ENCODE assay signal across 8 mouse cellular contexts in the genomic region with DNA sequence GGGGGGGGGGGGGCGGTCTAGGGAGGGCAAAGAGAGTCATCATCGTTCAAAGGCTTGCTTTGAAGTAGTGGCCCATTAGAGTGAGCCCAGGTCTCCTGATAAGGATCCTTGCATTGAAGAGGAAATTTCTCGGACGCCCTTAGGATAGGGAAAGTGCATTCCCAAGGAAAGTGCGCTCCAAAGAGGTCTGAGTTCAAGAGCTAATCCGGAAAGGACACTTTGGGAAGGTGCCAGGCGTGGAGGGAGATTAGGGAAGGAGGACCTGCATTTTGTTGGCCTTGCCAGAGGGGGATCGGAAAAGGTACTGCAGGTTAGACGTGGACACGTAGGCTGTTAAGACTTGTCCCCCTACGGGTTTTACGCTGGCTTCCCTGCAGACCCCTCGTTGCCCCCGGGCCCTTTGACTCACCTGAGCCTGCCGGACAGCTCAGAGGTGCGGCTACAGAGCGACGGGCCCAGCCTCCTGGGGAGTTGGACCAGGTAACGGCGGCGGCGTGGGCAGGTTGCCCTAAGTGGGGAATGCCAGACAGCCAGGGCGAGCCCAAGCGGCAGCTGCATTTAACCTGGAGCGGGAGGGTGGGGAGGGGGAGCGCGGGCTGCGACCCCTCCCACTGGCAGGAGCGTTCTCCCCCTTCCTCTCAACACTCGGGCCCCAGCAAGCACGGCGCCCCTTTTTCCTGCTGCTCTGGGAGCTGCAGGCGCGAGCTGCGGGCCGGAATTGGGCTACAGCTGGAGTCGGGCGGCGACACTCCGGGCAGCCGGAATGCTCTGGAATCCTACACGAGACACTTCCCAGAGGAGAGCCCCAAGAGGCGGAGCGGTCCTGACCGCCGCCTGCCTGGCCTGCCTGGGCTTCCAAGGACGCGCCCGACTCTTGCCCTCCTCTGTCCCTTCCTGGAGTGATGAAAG. TPM values are rescaled to one million over a fixed set of nuclear protein-coding genes. Genes with fewer than 3 reads are reported as not detected.
DNase-seq lines count a peak whose midpoint lies in the region; ATAC-seq and TF ChIP-seq lines count a peak whose summit lies in the region.

No protein-coding gene starts in this region.

- intact Hi-C loops in gastrocnemius, adult 2 months (cut with DNase I): loop anchor here (5.0 kb wide), 1 partner anchor 118 kb away; no protein-coding TSS in a partner anchor

- TF ChIP-seq CTCF in gastrocnemius, adult 2 months (IDR thresholded peaks at IDR 0.05): no peak

- peak overlapping the region; percentile 64 for H3K4me2 ChIP-seq in hindbrain, embryonic 13.5 days
- H3K4me2 ChIP-seq in limb, embryonic 15.5 days: peak overlapping the region; percentile 77
- H3K4me2 ChIP-seq in midbrain, embryonic 16.5 days (ENCODE audit: low read length): peak overlapping the region; percentile 58

- DNase-seq in embryo, embryonic 10 days (ENCODE audit: low spot score): peak; percentile 62
- peak; percentile 74 for DNase-seq in gastrocnemius, adult 2 months
- DNase-seq in adipocyte (ENCODE audit: low spot score): no peak

- peak overlapping the region; percentile 62 for H3K27ac ChIP-seq in gastrocnemius, adult 2 months
- H3K27ac ChIP-seq in hindbrain, embryonic 13.5 days: no peak overlapping the region
- peak overlapping the region; percentile 87 for H3K27ac ChIP-seq in limb, embryonic 15.5 days
- H3K27ac ChIP-seq in midbrain, embryonic 16.5 days (ENCODE audit: low read length): no peak overlapping the region

- H3K27me3 ChIP-seq in hindbrain, embryonic 13.5 days: peaks cover 100% of the 10 kb centered on the region
- H3K27me3 ChIP-seq in limb, embryonic 15.5 days: peaks cover 96% of the 10 kb centered on the region
- H3K27me3 ChIP-seq in midbrain, embryonic 16.5 days (ENCODE audit: control insufficient read depth, insufficient read depth, low read depth, low read length): peaks cover 90% of the 10 kb centered on the region

- peak overlapping the region; percentile 63 for H3K9ac ChIP-seq in hindbrain, embryonic 13.5 days
- H3K9ac ChIP-seq in limb, embryonic 15.5 days: peak overlapping the region; percentile 28
- peak overlapping the region; percentile 41; the same call in 1 of the 2 replicates for H3K9ac ChIP-seq in midbrain, embryonic 16.5 days (ENCODE audit: low read depth, low read length)

- WGBS in hindbrain, embryonic 13.5 days: under 1% methylated on average over 49 of the region's 49 CpGs
- 1% methylated on average over 49 of the region's 49 CpGs for WGBS in limb, embryonic 15.5 days
- WGBS in midbrain, embryonic 16.5 days: 1% methylated on average over 39 of the region's 49 CpGs

- no peak for ATAC-seq in hindbrain, embryonic 13.5 days (ENCODE audit: low FRiP score)
- ATAC-seq in limb, embryonic 15.5 days (ENCODE audit: insufficient number of reproducible peaks, low FRiP score, low TSS enrichment, low read depth): peak; percentile 52; the same call in 1 of the 2 replicates
- no peak for ATAC-seq in midbrain, embryonic 16.5 days
- no peak for ATAC-seq in erythroblast, adult 5-6 weeks (replicated peaks; ENCODE audit: low FRiP score, poor library complexity, severe bottlenecking)
- no peak for ATAC-seq in activated CD4-positive, CD25-positive, alpha-beta regulatory T cell, adult 4 months

- no peaks in the 10 kb centered on the region for H3K36me3 ChIP-seq in hindbrain, embryonic 13.5 days
- H3K36me3 ChIP-seq in limb, embryonic 15.5 days: peaks cover 5% of the 10 kb centered on the region; the same call in 1 of the 2 replicates
- H3K36me3 ChIP-seq in midbrain, embryonic 16.5 days (ENCODE audit: control insufficient read depth, insufficient read depth, low read length): no peaks in the 10 kb centered on the region

- no peaks in the 10 kb centered on the region for H3K9me3 ChIP-seq in hindbrain, embryonic 13.5 days
- no peaks in the 10 kb centered on the region for H3K9me3 ChIP-seq in limb, embryonic 15.5 days
- no peaks in the 10 kb centered on the region for H3K9me3 ChIP-seq in midbrain, embryonic 16.5 days (replicated peaks; ENCODE audit: control insufficient read depth, low read length, poor library complexity, severe bottlenecking)

- peak overlapping the region; percentile 69 for H3K4me3 ChIP-seq in gastrocnemius, adult 2 months
- peak overlapping the region; percentile 36 for H3K4me3 ChIP-seq in hindbrain, embryonic 13.5 days
- peak overlapping the region; percentile 44 for H3K4me3 ChIP-seq in limb, embryonic 15.5 days
- peak overlapping the region; percentile 29 for H3K4me3 ChIP-seq in midbrain, embryonic 16.5 days (ENCODE audit: low read depth, low read length)

- peaks cover 35% of the 10 kb centered on the region for H3K4me1 ChIP-seq in hindbrain, embryonic 13.5 days (replicated peaks)
- H3K4me1 ChIP-seq in limb, embryonic 15.5 days: peaks cover 55% of the 10 kb centered on the region
- peaks cover 7% of the 10 kb centered on the region; the same call in 1 of the 2 replicates for H3K4me1 ChIP-seq in midbrain, embryonic 16.5 days (ENCODE audit: control insufficient read depth, insufficient read depth, low read length)

RNA-seq across cellular contexts. Expression of a gene that starts 0.6 kb away (rescaled TPM):
- total RNA-seq in gastrocnemius, adult 2 months (2021): 1 to 10 TPM in 1 of 2 experiments, under 1 TPM in 1; 0.56 to 1.7 TPM
- 2.3 and 9.3 TPM in 2 replicates for polyA plus RNA-seq in hindbrain, embryonic 13.5 days (2015; fragmentation: Nextera tagmentation; extraction: Ambion mirVana)
- polyA plus RNA-seq in limb, embryonic 15.5 days (2015; fragmentation: Nextera tagmentation; extraction: Ambion mirVana): 108 and 113 TPM in 2 replicates
- polyA plus RNA-seq in midbrain, embryonic 16.5 days (2015; fragmentation: Nextera tagmentation; extraction: Ambion mirVana): 0.93 and 1.1 TPM in 2 replicates
- total RNA-seq in erythroblast, adult 5-6 weeks (2015; ENCODE audit: low replicate concordance): not detected in 2 replicates
- not detected in 2 replicates for total RNA-seq in erythroblast, adult 5-6 weeks (2017; ENCODE audit: low replicate concordance)
- polyA plus RNA-seq in activated CD4-positive, CD25-positive, alpha-beta regulatory T cell, adult 4 months (2017; shearing (Covaris generic)): under 1 TPM in 1 of 2 experiments, not detected in 1; 0.32 TPM

RNA-seq across cellular contexts. Expression of a gene that starts 1.4 kb away (rescaled TPM):
- not detected for total RNA-seq in gastrocnemius, adult 2 months (2021)
- 0.05 and 0.09 TPM in 2 replicates for polyA plus RNA-seq in hindbrain, embryonic 13.5 days (2015; fragmentation: Nextera tagmentation; extraction: Ambion mirVana)
- polyA plus RNA-seq in limb, embryonic 15.5 days (2015; fragmentation: Nextera tagmentation; extraction: Ambion mirVana): 1.2 and 1.3 TPM in 2 replicates
- polyA plus RNA-seq in midbrain, embryonic 16.5 days (2015; fragmentation: Nextera tagmentation; extraction: Ambion mirVana): 0.04 TPM in 1 of 2 replicates, not detected in the other
- total RNA-seq in erythroblast, adult 5-6 weeks (2015; ENCODE audit: low replicate concordance): not detected in 2 replicates
- total RNA-seq in erythroblast, adult 5-6 weeks (2017; ENCODE audit: low replicate concordance): not detected in 2 replicates
- not detected for polyA plus RNA-seq in activated CD4-positive, CD25-positive, alpha-beta regulatory T cell, adult 4 months (2017; shearing (Covaris generic))

RNA-seq across cellular contexts. Expression of a gene that starts 15.4 kb away (rescaled TPM):
- total RNA-seq in gastrocnemius, adult 2 months (2021): under 1 TPM in 1 of 2 experiments, not detected in 1; 0.45 TPM
- 0.49 and 0.92 TPM in 2 replicates for polyA plus RNA-seq in hindbrain, embryonic 13.5 days (2015; fragmentation: Nextera tagmentation; extraction: Ambion mirVana)
- 4.3 TPM in 2 replicates for polyA plus RNA-seq in limb, embryonic 15.5 days (2015; fragmentation: Nextera tagmentation; extraction: Ambion mirVana)
- polyA plus RNA-seq in midbrain, embryonic 16.5 days (2015; fragmentation: Nextera tagmentation; extraction: Ambion mirVana): not detected in 2 replicates
- total RNA-seq in erythroblast, adult 5-6 weeks (2015; ENCODE audit: low replicate concordance): 78.0 and 99.7 TPM in 2 replicates
- total RNA-seq in erythroblast, adult 5-6 weeks (2017; ENCODE audit: low replicate concordance): 6.9 and 12.7 TPM in 2 replicates
- polyA plus RNA-seq in activated CD4-positive, CD25-positive, alpha-beta regulatory T cell, adult 4 months (2017; shearing (Covaris generic)): 1 to 10 TPM; 3.4 to 4.2 TPM

RNA-seq across cellular contexts. Expression of a gene that starts 39.4 kb away (rescaled TPM):
- 10 to 100 TPM; 39.8 to 95.4 TPM for total RNA-seq in gastrocnemius, adult 2 months (2021)
- 9.0 and 9.7 TPM in 2 replicates for polyA plus RNA-seq in hindbrain, embryonic 13.5 days (2015; fragmentation: Nextera tagmentation; extraction: Ambion mirVana)
- polyA plus RNA-seq in limb, embryonic 15.5 days (2015; fragmentation: Nextera tagmentation; extraction: Ambion mirVana): 107 and 110 TPM in 2 replicates
- 6.3 and 8.7 TPM in 2 replicates for polyA plus RNA-seq in midbrain, embryonic 16.5 days (2015; fragmentation: Nextera tagmentation; extraction: Ambion mirVana)
- 0.38 and 0.42 TPM in 2 replicates for total RNA-seq in erythroblast, adult 5-6 weeks (2015; ENCODE audit: low replicate concordance)
- total RNA-seq in erythroblast, adult 5-6 weeks (2017; ENCODE audit: low replicate concordance): 0.09 and 0.98 TPM in 2 replicates
- 10 to 100 TPM; 13.8 to 23.7 TPM for polyA plus RNA-seq in activated CD4-positive, CD25-positive, alpha-beta regulatory T cell, adult 4 months (2017; shearing (Covaris generic))

RNA-seq across cellular contexts. Expression of a gene that starts 52.4 kb away (rescaled TPM):
- 10 to 100 TPM; 21.7 to 24.7 TPM for total RNA-seq in gastrocnemius, adult 2 months (2021)
- polyA plus RNA-seq in hindbrain, embryonic 13.5 days (2015; fragmentation: Nextera tagmentation; extraction: Ambion mirVana): 84.3 and 85.3 TPM in 2 replicates
- polyA plus RNA-seq in limb, embryonic 15.5 days (2015; fragmentation: Nextera tagmentation; extraction: Ambion mirVana): 54.5 and 61.2 TPM in 2 replicates
- 86.7 and 90.0 TPM in 2 replicates for polyA plus RNA-seq in midbrain, embryonic 16.5 days (2015; fragmentation: Nextera tagmentation; extraction: Ambion mirVana)
- total RNA-seq in erythroblast, adult 5-6 weeks (2015; ENCODE audit: low replicate concordance): 7.1 and 9.8 TPM in 2 replicates
- total RNA-seq in erythroblast, adult 5-6 weeks (2017; ENCODE audit: low replicate concordance): 3.7 and 17.0 TPM in 2 replicates
- polyA plus RNA-seq in activated CD4-positive, CD25-positive, alpha-beta regulatory T cell, adult 4 months (2017; shearing (Covaris generic)): 10 to 100 TPM; 29.7 to 33.4 TPM

Comparison
In these comparisons a context has a peak if more than half of its experiments do, and no peak if none do; other contexts are left out.
1. H3K27ac ChIP-seq: peak in gastrocnemius, adult 2 months (single experiment) and limb, embryonic 15.5 days (single experiment); none in hindbrain, embryonic 13.5 days (single experiment) and midbrain, embryonic 16.5 days (single experiment).
2. RNA of a gene that starts 0.6 kb away (polyA plus RNA-seq): 108 to 113 TPM in limb, embryonic 15.5 days; 2.3 to 9.3 TPM in hindbrain, embryonic 13.5 days, 0.93 to 1.1 TPM in midbrain, embryonic 16.5 days and 0.32 TPM in activated CD4-positive, CD25-positive, alpha-beta regulatory T cell, adult 4 months; every median in the first group is over 10 times any median in the second.
3. Peak in every context shown above with its lines, with median percentiles within 50 percentile points of each other: H3K4me3 ChIP-seq, H3K4me2 ChIP-seq and H3K9ac ChIP-seq.